Mouse (Mus musculus) cortical plate, adult 2 months (tissue): Measurements from ENCODE around the gene Mb.
A peak's percentile ranks its signal among the peaks of the same experiment; 100 is the strongest.

Experiments used
- CTCF ChIP-seq: fragments of 200-500 bp; IDR thresholded peaks from 2 replicates; pipeline ENCODE4 v1.5.1; 2011; ENCODE audit warnings: mild to moderate bottlenecking, control low read depth, low read length; ENCODE audit not compliant: insufficient read depth; ENCODE audit errors: extremely low read depth
- POLR2A ChIP-seq: fragments of 200-500 bp; IDR thresholded peaks from 2 replicates; pipeline ENCODE4 v1.6.1; 2011; ENCODE audit warnings: mild to moderate bottlenecking, low read length, control low read depth; ENCODE audit not compliant: insufficient read depth; ENCODE audit errors: extremely low read depth

- no peak for TF ChIP-seq POLR2A
- TF ChIP-seq CTCF, result peak; percentile 29; the same call in 1 of the 2 replicates
Observed at GRCm38 (mm10) chr15:76982745-76983144, 67.7 kb downstream of the Mb start.
